Mouse (Mus musculus) adrenal gland, postnatal 25 days (tissue): ENCODE measurements around the gene Ccdc177. TPM values are rescaled to one million over a fixed set of nuclear protein-coding genes. Genes with fewer than 3 reads are reported as not detected.
"Not testable (repeated sequence)": the region's sequence is repeated elsewhere in the genome, so short reads cannot be mapped to it uniquely, and the experiment has no call there.

Experiments used
- DNase-seq: peaks from one replicate; pipeline ENCODE4 v3.0.0; 2021; ENCODE audit warnings: mixed read lengths
- long read RNA-seq: library from polyadenylated mRNA; stranded (forward); transcript quantifications from one replicate; pipeline ENCODE4 v2.0.0, GENCODE M21; 2021
- total RNA-seq: library from RNA; stranded (reverse); gene quantifications from 2 replicates; pipeline ENCODE4 v1.2.3, GENCODE M21; 2021

Gene Ccdc177
- 0.09 TPM in 1 of 2 replicates, not detected in the other for total RNA-seq
- long read RNA-seq: 0 reads

DNA sequence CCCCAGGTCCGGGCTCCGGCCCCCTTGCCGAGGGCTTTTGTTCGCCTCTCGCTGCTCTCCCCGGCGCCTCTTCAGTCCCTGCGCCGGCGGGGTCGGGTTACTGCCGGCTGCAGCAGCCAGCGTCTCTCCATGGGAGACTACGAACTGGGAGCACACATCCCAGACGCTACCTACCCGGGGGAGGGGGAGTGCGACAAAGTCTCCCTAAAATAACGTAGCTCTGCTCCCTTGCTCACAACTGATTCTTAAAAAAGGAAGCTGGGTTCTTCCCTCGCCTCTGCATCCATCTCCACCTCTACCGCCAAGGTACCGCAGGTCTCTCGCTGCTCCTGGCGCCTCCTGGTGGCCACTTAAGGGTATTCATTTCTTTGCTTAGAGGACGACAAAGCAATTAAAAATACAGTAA is at the start of gene Ccdc177:
Gene Ccdc177 (minus strand): TSS at position 292 of the 406 bp plus-strand sequence.
- peak; percentile 74 for DNase-seq

DNA sequence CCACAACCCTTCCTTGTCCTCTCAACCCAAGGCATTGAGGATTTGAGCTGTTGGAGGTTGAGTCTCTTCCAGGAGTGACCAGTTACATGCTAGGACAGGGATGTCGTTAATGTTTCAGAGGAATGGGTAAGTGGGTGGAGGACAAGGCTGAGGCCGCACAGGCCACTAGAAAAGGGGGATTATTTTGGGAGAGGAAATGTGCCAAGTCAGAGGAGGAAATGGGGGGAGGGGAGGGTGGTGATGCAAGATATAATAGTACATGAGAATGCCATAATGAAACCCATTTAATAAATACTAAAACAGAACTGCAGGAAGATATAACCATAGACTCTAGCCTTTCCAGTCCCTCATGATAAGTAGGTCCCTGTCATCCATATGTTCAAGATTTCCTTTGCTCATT is 49.5 kb upstream of the Ccdc177 start:
- no peak for DNase-seq

- DNase-seq: no peak
Measured at GRCm38 (mm10) chr12:80807451-80808085, 47.1 kb upstream of the Ccdc177 start.

- no peak for DNase-seq
Measured at GRCm38 (mm10) chr12:80804861-80805428, 44.5 kb upstream of the Ccdc177 start.

GRCm38 (mm10) chr12:80803924-80804323 is 43.4 kb upstream of the Ccdc177 start:
- peak; percentile 71 for DNase-seq

DNA sequence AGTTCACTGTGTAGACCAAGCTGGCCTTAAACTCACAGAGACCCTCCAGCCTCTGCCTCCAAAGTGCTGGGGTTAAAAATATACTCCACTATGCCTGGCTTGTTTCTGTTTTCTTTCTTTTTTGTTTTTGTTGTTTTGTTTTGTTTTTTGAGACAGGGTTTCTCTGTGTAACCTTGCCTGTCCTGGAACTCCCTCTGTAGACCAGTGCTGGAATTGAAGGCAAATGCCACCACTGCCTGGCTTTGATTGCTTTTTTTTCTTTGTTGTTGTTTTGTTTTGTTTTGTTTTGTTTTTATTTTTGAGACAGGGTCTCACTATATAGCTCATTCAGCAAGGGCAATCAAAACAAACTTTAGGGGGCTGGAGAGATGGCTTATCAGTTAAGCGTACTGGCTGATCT is 41.0 kb upstream of the Ccdc177 start:
- DNase-seq: no peak

DNA sequence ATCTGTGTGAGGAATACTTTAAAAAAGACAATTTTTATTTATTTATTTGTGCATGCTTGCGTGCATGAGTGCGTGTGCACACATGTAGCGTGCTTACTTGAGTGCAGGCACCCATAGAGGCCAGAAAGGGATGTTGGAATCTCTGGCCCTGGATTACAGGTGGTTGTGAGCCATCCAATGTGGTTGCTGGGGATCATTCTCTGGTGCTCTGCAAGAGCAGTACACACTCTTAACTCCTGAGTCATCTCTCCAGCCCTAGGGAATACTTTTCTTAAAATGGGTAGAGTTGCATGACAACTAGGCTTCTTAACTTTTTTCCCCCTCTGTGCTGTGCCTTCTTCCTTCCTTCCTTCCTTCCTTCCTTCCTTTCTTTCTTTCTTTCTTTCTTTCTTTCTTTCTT is 39.7 kb upstream of the Ccdc177 start:
- DNase-seq: no peak

DNA sequence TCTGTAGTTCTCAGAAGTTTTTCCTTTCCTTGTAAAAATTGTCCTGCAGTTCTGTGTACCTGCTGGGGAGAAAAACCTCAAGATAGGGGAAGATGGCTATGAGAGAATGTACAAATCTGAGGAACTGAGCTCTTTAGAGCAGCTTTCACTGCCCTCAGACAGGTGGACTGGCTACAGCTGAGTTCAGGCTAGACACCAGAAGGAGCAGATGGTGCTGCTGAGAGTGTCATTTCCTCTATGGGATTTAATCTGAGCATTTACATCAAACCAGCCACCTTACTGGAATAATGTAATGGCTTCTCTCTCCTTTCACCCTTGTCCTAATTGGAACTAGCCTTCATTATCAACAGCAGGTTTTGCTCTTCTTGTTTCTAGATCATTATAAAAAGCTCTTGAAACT is 37.8 kb upstream of the Ccdc177 start:
- no peak for DNase-seq

GRCm38 (mm10) chr12:80794935-80795785 is 34.7 kb upstream of the Ccdc177 start:
- DNase-seq: no peak

DNA sequence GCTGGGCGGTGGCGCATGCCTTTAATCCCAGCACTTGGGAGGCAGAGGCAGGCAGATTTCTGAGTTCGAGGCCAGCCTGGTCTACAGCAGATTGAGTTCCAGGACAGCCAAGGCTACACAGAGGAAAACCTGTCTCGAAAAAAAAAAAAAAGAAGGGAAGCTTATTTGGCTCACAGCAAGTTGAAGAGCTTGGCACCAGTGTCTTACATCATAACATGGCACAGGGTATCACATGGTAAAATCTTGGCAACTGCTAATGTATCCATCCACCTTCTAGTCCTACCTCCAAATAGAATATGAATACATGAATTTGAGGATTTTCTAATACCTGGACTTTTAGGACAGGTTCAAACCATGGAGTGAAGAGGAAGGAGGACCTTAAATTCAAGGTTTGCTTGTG is 34.0 kb upstream of the Ccdc177 start:
- no peak for DNase-seq

DNA sequence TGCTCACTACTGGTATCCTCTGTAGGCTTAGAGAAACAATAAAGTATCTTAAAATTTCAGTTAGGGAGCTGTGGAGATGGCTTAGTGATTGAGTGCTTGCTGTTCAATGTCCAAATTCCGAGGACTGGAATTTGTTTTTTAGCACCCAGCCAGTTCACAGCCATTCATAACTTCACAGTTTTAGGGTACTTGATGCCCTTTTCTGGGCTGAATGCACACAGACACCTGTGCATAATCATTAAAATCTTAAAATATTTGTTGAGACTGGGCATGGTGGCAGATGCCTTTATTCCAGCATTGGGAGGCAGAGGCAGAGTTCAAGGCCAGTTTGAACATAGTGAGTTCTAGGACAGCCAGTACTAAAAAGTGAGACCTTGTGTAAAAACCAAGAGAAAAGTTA is 33.0 kb upstream of the Ccdc177 start:
- no peak for DNase-seq

- no peak for DNase-seq
Measured at GRCm38 (mm10) chr12:80792867-80793266, 32.4 kb upstream of the Ccdc177 start.

DNA sequence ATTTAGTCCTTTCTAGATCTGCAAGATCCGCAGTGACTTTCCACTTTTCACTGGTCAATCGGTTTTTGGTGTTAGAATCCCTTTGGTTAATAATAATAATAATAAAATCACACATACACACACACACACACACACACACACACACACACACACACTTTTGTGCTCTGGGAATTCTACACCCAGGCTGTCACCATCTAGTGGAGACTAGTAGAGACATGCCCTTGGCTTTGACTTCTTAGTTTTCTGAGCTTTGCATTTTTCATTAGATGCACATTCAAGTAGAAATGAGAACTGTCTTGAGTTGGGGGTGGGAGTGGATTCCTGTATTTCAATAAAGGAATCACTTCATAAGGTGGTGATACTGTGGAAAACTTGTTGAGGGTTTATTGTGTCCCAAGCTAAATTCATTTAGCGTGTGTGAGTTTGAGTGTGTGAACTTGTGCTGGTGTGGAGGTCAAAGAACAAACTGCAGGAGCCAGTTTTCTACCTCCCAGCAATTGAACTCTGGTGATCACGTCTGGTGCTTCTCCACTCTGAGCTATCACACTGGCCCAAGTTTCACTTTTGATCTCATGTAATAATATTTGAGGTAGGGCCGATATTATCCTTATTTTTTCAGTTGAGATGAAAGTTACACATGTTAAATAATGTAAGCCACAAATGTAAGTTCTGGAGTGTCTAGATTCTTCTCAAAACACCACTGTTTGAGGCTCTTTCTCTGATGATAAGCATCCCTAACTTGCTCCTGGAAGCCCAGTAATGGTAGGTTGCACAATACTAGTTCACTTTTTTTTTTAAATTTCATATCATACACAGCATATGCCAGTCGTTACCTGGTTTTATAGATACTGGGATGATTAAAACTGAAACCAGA is 31.3 kb upstream of the Ccdc177 start:
- DNase-seq: no peak

DNA sequence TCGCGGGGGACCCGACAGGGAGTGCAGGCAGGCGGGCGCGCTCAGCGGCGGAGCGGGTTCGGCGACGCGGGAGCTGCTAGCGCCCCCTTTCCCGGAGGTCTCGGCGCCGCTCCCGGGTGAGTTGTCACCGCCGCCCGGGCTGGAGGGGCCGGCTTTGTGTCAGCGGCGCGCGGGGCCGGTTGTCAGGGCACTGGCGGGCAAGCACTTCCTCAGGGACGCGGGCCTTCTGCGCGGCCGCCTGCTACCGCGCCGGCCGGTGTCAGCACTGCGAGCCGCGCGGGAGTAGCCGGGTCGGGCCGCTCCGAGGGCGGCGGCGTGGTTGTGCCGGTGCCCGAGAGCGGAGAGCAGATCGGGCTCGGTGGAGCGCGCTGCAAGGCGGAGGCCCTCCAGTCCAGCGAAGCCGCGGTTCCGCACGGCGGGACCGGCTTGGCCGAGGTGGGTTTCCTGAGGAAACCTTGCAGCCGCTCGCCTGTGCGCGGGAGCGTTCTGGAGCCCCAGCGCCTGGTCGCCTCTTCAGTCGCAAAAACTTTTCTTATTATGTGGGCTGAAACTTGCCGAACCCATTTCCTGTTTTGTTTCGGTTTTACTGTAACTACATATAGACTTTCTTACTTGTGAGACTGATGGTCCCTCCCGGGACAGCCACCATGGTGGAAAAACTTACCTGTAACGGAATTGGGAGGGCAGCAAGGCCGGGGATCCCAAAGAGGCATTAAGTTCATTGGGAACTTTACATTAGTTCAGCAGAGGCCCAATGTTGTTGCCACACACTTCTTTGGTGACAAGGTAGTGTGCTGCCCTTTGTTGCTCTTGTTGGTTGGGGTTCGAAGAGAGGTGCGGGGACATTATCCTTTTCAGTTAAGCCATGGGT is 30.4 kb upstream of the Ccdc177 start:
- no peak for DNase-seq

DNA sequence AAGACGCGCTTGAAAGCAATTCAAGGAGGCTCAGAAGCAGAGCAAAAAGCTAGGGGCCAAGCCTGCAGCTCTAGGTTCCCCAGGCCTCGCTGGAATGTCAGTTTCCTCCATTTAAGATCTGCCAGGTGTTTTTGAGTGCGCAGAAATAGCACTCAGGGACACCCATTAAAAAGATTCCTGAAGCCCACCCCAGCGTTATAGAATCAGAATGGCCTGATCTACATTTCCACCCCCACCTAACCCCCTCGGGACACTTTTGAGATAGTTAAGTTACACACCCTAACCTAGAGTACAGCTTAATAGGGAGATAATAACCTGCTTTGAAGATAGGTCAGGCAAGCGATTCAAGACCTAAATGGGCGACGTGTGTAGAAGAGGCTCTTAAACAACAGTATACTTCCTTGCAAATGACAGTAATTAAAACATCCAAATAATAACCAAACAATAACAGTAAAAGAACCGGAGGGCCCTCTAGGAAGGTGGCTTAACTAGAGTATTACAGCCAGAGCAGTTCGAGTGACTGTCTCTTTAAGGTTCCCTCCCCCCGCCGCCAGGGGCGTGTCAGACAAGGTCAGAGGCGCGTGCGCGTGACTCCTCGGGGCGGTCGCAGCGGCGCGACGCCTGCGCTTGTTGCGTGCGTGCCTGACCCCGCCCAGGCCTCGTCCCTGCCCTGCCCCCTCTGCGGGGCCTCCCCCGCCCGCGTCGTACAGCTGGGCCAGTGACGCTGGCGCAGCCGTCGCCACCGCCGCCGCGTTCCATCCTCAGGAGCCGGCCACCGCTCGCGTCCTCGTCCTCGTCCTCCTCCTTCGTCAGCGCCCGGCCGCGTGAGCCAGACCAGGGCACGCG is 29.6 kb upstream of the Ccdc177 start, which contains the start of gene Susd6:
Gene Susd6 (plus strand): TSS at position 662 of the 846 bp plus-strand sequence.
- peak; percentile 99 for DNase-seq

- not testable (repeated sequence) for DNase-seq
Measured at GRCm38 (mm10) chr12:80789276-80789675, 28.8 kb upstream of the Ccdc177 start.

GRCm38 (mm10) chr12:80788188-80788587 is 27.7 kb upstream of the Ccdc177 start:
- DNase-seq: no peak

DNA sequence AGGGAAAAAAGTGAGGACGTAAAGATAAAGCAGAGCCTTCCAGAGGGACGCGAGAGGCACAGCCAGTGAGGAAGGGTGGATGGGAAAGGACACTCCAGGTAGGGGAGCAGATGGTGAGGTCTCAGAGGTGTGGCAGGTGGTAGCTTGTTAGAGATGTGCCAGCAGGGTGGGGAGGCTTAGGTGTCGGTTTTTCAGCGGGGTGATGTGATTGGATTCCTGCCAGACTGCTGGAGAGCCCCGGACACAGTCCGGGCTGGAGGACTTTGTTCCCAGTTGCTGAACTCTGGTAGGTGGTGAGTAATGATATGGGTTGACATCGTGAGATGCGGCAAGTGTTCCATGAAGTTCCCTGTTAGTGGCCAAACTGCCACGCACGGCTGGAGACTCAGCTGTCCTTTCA is 27.1 kb upstream of the Ccdc177 start:
- DNase-seq: no peak

- DNase-seq: no peak
Measured at GRCm38 (mm10) chr12:80786591-80786990, 26.1 kb upstream of the Ccdc177 start.

- no peak for DNase-seq
Measured at GRCm38 (mm10) chr12:80785597-80785996, 25.1 kb upstream of the Ccdc177 start.
